Mouse (Mus musculus) cortical plate, adult 2 months (tissue): Measurements from ENCODE around the gene Mcm3.

Source experiments
- CTCF ChIP-seq: fragments of 200-500 bp; IDR thresholded peaks from 2 replicates; pipeline ENCODE4 v1.5.1; 2011; ENCODE audit warnings: mild to moderate bottlenecking, control low read depth, low read length; ENCODE audit not compliant: insufficient read depth; ENCODE audit errors: extremely low read depth
- POLR2A ChIP-seq: fragments of 200-500 bp; IDR thresholded peaks from 2 replicates; pipeline ENCODE4 v1.6.1; 2011; ENCODE audit warnings: mild to moderate bottlenecking, low read length, control low read depth; ENCODE audit not compliant: insufficient read depth; ENCODE audit errors: extremely low read depth

- TF ChIP-seq POLR2A (no peak), CTCF (no peak)
Observed at GRCm38 (mm10) chr1:20860775-20861174, 40.7 kb upstream of the Mcm3 start.
